Mouse (Mus musculus) cerebellum, adult 18-20 months (tissue): ENCODE results near the gene Ubfd1.
A peak's percentile ranks its signal among the peaks of the same experiment; 100 is the strongest.

Experiments used
- DNase-seq, 2 experiments: peaks; one replicate each; pipeline ENCODE4 v3.0.0; 2021

The Ubfd1 gene

DNA sequence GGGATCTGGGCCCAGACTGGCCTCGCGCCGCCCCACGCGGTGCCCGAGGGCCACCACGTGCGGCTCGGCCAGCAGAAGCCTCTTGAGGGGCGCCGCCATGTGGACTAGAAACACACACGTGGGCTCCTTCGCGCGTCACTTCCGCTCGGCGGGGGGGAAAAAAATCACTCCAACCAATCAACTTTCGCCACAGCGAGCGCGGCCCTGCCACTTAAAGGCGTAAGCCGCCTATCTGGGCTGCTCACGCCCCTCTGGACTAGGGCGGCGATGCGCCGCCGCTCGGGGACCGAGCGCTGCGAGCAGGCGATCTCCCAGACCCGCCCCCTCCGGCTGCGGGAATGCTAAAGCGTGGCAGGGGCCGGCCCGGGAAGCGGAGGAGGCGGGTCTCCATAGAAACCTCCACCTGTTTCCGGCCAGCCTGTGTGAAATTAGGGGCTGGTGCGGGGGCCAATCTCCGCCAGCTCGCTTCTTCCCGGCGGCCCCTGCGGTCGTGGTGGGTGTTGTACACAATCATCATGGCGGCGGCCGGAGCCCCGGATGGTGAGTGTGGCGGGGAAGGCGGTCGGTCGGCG lies at the start of gene Ubfd1, which contains the start of gene Ears2:
TSS of gene Ubfd1 (plus strand) at position 231 of the 572 bp plus-strand sequence.
TSS of gene Ears2 (minus strand) at position 319 of the 572 bp plus-strand sequence.
- DNase-seq: peak; percentile 94 to 97

- no peak for DNase-seq
These were observed 48.7 kb upstream of the Ubfd1 start for GRCm38 (mm10) chr7:122018247-122018646.

GRCm38 (mm10) chr7:122018978-122019377 lies 48.0 kb upstream of the Ubfd1 start:
- peak in 1 of 2 experiments; percentile 13 for DNase-seq

- peak in 1 of 2 experiments; percentile 34 for DNase-seq
These were observed 46.7 kb upstream of the Ubfd1 start for GRCm38 (mm10) chr7:122020273-122020666.

DNA sequence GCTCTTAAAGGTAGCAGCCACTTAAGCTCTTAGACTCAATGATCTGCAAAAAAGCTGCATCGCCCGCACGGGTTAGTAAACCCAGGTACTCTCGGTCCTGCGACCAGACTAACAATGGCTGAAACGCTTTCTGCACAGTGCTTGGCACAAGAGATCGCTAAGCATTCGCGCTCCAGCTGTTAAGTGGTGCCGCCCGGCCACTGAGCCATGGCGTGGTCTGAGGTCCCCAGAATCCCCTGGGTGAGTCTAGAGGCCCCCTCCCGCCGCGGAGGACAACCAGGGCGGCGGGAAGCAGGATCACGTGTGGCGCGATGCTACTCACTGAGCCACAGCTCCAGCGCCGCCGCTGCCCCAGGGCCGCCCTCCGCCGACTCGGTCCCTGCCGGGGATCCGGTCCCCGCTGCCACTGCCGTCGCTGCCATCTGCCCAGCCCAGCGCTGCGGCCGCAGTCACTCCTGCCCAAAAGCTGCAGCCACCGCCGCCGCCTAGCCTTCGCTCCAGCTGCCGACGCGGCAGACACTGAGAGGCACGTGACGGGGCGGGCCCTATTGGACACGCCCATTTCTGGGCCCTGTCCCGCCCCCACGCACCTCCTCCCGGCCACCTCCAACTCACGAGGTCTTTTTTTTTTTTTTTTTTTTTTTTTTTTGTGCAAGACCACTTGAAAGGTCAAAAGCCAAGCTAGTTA lies 46.2 kb upstream of the Ubfd1 start, which contains the start of gene Gga2:
TSS of gene Gga2 (minus strand) at position 556 of the 688 bp plus-strand sequence.
- peak; percentile 87 to 89 for DNase-seq

DNA sequence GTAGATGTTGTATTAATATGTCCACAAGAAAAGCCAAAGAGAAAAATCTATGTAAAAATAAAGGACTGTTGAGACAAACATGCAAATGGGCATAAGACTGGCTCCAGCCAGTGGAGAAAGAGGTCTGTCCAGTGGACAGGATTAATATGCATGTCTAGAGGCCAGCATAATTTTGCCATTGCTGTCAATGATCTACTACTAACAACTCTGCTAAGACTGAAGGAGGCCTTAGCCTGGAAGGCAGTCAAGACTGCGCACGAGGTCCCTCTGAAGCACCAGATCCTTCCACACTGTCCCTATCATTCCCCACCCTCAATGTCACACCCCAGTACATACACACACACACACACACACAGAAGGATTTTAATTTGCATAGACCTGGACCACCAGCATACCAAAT lies 44.8 kb upstream of the Ubfd1 start:
- DNase-seq: no peak

- DNase-seq: no peak
These were observed 33.6 kb upstream of the Ubfd1 start for GRCm38 (mm10) chr7:122033371-122033770.

DNA sequence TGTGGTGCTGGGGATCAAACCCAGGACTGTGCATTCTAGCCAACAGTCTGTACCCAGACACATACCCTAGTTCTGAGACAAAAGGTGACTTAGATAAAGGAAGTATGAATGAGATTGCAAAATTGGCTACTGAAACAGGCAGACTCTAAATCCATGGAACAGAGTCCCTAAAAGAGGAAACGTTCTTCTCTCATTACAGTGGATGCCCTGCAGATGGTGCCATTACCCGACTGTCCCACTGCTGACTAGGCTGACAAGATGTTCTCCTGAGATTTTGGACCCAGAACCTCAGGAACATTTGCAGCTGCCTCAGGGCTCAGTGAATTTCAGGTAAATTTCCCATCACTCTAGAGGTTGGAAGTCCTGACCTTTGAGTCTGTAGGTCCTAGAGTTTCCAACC lies 32.6 kb upstream of the Ubfd1 start:
- no peak for DNase-seq

DNA sequence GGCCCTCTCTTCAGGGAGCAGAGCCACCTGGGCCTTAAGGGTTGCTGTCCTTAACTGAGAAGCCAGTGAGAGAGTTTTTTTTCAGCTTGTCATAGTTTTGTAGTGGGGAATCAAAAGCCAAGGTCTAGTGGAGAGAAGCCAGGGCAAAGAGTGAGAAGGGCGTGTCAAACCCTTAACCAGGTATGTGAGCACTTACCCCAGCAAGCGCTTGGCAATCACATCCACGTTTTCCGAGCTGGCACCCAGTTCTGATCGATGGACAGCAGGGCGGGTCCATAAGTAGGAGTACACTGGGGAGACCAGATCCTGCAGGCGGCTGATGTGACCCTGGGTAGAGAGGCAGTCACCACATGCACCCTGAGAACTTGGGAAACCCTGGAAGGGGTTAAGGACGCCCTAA lies 22.9 kb upstream of the Ubfd1 start:
- DNase-seq: no peak

- DNase-seq: no peak
These were observed 21.8 kb upstream of the Ubfd1 start for GRCm38 (mm10) chr7:122045181-122045634.

DNA sequence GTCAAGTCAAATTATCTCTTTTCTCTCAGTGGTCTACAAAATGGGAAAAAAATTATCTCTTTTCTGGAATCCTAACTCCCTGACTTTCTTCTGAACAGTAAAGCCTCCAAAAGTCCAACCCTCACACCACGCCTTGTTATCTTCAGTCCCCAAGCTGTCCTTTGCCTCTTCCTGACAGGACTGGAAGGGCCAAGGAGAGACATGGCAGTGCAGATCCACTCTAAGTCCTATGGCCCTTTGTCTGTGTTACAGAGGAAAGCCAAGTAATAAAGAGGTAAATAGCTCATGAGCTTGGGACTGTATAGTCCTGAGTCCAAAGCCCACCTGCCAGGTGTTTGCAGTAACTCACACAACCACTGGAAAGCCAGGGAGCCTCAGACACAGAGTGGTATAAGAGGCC lies 21.3 kb upstream of the Ubfd1 start:
- no peak for DNase-seq

DNA sequence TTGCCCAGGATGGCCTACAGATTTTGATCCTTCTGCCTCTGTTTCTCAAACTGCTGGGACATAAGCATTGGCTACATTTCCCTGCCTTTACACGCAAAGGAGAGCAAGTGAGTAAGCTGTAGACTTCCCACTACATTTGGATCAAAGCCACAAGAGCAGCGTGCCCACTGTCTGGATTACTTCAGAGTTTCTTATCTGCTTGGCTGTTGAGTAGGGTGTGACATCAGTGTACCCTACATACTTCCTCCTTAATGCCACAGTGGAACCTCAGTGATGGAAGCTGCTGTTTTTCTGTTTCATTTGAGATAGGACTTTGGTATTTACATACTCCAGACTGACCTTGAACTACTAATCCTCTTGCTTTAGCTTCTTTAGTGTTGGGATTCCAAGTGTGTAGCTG lies 20.2 kb upstream of the Ubfd1 start:
- DNase-seq: no peak

GRCm38 (mm10) chr7:122048191-122048590 lies 18.8 kb upstream of the Ubfd1 start:
- no peak for DNase-seq

- DNase-seq: no peak
These were observed 16.1 kb upstream of the Ubfd1 start for GRCm38 (mm10) chr7:122050834-122051233.

- no peak for DNase-seq
These were observed 10.3 kb upstream of the Ubfd1 start for GRCm38 (mm10) chr7:122056633-122057032.

GRCm38 (mm10) chr7:122065656-122066055 lies 1.3 kb upstream of the Ubfd1 start:
- no peak for DNase-seq

DNA sequence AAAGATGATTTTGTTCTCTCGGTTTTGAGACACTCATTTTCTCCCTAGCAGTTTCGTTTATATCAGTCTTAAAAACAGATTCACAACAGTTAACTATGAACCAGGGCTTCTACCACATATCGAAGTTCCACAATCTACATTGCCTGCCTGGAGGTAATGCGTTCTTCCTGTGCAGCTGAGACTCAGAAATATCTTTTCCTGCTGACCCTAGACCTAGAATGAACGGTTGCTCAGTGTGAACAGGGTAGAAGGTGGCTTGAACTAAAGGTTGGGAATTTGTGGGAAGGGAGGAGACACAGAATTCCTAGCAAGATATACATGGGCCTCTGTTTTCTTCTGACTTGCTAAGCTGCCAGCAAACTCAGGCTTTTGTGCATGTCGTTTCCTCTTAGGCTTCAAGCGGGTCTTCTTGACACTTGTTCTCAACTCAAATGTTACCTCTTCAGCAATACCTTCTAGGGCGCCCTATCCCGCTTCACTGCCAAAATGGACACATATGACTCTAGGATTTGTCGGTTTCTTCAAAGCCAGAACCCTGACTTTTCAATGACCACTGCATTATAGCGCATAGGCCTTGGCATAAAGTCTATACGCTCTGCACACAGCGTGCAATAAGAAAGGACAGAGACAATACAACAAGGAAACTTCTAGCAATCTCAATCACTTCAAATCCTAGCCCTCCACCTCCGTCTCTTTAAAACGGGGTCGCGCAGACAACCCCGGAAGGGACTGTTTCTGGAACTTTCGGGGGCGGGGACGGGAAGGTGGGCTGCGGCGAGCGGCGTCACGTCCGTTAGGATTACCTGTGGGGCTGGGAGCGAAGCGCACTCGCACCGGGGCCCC lies 652 bp upstream of the Ubfd1 start:
- DNase-seq: peak in 1 of 2 experiments; percentile 9

DNA sequence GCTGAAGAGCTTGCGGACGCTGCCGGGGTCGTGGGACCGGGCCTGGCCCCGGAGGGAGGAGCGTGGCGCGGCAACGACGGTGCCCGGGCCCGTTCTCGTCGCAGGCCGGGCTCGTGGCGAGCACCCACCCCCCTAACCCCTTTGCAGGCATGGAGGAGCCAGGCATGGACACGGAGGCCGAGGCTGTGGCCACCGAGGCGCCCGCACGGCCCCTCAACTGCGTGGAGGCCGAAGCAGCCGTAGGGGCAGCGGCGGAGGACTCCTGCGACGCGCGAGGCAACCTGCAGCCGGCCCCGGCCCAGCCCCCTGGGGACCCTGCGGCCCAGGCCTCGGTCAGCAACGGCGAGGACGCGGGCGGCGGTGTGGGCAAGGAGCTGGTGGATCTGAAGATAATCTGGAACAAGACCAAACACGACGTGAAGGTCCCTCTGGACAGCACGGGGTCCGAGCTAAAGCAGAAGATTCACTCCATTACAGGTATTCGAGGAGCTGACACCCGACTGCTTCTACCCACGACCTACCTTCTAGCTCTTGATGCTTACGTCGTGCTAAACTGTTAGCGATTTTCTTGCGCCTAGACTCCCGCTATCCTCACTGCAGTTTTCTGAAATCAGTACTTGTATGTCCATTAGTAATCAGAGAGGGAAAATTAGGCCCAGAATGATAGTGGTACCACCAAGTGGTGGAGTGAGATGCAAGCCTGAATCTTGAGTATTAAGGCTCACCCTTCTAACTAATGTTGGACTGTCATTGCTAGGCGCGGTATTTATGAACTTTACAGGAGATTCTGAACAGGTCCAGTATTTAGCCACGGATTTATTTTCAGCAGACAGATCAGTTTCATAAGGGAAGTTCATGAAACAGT lies 774 bp downstream of the Ubfd1 start:
- DNase-seq: peak in 1 of 2 experiments; percentile 39

DNA sequence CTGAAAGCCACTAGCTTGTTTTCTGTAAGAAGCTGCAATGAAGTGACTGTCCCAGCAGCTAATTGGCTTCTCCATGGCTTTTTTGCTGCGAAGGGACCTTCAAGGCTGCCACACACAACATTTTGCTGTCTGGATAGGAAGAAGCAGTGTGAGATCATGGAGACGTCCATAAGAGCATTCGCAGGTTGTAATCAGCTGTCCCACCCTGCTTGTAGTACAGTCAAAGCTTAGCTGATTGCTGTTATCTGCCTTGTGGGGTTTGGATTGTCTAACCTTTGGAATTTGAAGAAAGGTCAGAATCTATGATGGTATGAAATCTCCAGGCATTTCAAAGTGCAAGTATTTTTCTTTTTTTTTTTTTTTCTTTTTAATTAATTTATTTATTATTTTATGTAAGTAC lies 7.4 kb downstream of the Ubfd1 start:
- no peak for DNase-seq

GRCm38 (mm10) chr7:122079798-122080554 lies 13.0 kb downstream of the Ubfd1 start:
- DNase-seq: no peak

- DNase-seq: no peak
These were observed 14.1 kb downstream of the Ubfd1 start for GRCm38 (mm10) chr7:122081071-122081470.
